Mouse (Mus musculus) fat pad, adult 2 months (tissue): Measurements from ENCODE around the gene Arl2bp.

Experiments used
- DNase-seq: peaks from one replicate; pipeline ENCODE4 v3.0.0-alpha.2; 2011; ENCODE audit warnings: low read depth, low spot score; ENCODE audit errors: extremely low read depth

Arl2bp gene

DNA sequence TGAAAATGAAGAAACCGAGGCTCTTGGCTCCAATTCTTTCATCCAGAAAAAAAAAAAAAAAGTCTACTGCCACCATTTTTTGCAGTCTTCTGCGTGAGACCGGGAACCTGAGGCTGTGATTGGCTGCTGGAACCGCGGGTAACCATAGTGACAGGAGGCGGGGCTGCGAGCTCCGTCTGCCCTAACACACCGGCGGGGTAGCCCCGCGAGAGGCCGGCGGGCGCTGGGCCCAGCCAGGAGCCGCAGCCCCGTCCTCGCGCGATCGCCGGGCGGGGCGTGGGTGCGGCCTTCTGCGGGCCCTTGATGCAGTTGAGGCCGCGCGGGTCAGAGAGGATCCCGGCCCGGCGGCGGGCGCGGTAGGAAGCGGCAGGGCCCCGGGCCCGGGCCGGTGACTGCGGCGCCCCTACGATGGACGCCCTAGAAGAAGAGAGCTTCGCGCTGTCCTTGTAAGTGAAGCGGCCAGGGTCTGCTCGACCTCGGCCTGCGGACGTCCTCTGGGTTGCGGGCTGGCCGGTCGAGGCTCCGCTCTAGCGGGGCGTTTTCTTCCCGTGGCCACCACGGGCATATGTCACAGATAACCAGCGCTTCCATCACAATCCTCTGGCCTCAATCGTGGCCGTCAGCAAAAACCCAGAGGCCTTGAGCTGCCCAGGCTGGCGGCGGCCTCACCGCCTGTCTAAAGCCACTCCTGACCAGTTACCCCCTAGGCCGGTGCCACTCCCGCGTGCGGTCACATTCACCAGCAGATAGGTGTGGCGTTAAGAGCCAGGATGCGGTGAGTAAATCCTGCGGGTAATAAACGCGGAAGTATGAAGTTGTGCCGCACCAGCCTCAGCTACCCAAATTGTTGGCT is at the start of gene Arl2bp:
Gene Arl2bp (plus strand): TSS at position 145 of the 853 bp plus-strand sequence.
- no peak for DNase-seq

DNA sequence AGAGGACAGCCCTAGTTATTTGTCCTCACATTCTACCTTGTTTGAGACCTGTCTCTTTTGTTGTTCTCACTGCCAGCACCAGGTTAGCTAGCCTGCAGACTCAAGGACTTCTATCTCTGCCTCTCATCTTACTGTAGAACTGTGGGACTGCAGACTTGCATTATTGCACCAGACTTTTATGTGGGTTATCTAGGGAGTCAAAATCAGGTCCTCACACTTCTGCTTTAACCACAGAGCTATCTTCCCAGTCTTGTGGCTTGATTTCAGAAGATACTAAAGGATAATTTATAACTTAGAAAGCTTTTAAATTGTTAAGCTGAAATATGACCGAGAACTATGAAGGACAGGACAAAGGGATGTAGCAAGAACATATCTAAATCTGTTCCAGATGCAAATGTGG is 41.5 kb upstream of the Arl2bp start:
- no peak for DNase-seq

DNA sequence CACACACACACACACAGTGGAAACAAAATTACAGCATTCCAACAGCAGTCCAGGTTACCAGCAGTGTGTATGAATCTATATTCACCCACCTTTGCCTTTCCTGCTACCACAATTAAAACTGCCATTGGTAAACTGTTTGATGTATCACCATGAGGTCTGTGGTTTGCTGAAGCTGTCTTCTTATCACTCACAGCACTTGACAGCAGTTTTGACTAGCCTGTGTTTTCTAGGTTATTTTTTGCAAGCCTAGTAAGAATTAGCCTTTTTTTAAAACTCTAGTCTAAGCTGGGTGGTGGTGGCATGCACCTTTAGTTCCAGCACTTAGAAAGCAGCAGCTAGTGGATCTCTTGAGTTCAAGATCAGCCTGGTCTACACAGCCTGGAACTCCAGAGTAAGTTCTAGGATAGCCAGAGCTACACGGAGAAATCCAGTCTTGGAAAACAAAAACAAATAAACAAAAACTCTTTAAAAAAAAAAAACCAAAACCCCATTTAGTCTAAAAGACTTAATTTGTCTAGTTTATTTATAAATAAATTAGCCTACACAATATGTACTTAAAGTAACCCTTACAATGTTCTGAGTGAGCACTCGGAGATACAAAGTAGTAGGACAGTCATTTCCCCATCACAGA is 32.7 kb upstream of the Arl2bp start:
- DNase-seq, result no peak

DNA sequence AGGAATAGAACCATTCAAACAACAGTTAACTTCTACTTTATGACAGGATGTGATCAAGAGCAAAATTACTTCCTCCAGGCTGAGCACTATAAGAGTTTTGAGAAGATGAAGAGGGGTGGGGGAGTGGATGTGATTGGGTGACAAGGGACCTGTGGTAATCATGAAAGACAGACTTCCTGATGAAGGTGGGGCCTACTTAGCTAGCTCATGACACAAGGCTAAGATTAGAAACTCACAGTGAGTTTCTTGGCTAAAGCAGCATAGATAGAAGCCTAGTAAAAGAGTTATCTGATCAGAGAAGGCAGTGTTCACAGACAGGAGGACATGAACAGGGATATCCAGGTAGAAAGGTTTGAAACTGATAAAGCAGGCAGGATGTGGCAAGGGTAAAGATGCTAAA is 32.2 kb upstream of the Arl2bp start:
- no peak for DNase-seq

DNA sequence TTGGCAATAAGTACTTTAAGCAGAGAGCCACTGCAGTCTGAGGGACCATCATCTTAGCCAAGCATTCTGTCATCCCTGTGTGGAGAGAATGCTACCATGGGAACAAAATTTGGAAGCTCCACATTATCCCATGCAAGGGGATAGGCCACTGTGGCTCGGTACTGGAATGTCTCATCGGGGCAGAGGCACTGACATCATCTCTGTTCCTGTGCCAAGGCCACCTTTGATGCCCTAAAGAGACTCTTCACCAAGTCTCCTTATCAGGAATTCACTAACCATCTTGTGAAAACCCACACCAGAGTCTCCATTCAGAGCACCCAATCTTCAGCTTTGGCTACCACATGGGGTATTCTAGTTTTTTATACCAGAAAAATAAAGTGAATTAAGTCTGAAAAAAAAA is 25.2 kb upstream of the Arl2bp start:
- no peak for DNase-seq

DNA sequence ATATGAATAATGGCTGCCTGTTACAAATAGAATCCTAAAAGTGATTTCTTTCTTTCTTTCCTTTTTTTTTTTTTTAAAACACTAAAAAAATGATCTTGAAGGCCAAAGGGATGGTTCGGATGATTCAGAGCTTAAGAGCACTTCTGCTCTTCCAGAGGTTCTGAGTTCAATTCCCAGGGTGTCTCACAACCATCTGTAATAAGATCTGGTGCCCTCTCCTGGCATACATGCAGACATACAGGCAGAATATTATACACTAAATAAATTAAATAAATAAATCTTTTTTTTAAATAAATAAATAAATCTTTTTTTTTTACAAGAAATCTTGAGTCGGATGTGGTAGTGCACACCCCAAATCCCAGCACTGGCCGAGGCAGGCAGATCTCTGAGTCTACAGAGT is 24.5 kb upstream of the Arl2bp start:
- no peak for DNase-seq

DNA sequence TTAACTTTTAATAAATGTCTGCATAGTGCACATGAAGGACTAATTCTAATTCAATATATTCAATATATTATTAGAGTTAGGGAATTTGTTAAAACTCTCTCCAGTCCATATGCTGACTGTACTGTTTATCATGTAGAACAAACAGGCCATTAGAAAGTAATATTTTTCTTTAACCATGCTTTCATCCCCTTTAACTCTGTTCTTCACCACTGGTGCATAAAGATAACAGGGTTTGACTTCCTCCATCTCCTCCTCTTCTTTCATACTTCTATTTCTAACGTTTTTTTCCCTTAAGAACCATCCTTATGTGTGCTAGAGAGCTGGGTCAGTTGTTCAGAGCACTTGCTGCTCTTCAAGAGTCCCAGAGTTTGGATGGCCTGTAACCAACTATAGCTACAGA is 21.2 kb upstream of the Arl2bp start:
- DNase-seq, result no peak

DNA sequence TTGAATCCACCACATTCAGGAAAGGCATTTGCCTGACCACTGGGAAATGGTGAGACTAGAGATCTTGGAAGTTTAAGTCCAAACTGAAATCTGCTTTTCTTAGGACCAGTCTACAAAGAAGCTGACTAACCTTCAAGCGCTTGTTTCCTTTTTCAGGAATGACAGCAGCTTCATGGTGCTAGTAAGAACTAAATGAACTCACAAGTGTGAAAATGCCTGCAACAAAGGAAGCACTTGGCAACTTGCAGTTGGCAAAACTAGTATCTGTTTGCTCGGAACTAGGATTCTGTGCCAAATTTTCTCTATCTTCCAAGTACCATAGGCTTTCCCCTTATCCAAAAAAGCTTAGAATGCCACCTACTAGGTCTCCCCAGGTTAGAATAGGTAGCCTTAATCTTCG is 20.2 kb upstream of the Arl2bp start:
- DNase-seq, result no peak

DNA sequence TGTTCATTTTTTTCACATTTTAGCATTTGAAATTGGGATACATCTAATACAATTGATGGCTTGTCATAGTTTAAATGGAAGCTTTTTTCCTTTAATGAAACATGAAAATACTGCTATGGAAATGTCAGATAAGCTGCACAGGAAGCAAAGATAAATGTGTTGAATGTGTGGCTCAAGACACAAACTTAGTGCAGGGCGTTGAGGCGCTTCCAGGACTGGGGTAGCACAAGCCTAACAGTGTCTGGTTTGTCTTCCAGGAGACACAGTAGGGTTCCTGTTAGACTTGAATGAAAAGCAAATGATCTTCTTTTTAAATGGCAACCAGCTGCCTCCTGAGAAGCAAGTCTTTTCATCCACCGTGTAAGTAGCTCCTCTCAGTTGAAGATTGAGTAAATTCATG is 16.9 kb upstream of the Arl2bp start:
- no peak for DNase-seq

DNA sequence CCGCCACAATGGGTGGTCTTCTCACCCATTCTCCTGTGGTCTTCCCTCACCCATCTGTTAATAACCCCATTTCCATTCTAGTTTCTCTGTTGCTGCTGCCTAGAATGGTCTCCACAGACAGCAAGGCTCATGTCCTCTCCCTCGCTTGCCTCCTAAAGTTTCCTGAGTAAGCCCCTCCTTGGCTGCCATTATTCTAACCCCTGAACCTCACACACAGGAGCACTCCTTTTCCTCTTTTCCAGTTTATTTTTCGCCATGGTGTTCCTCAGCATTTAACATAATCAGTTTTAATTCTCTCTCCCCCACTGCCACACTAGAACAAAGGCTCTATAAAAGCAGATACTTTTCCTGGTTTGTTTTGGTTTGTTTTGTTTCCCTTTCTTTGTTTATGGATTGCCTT is 13.4 kb upstream of the Arl2bp start:
- no peak for DNase-seq

DNA sequence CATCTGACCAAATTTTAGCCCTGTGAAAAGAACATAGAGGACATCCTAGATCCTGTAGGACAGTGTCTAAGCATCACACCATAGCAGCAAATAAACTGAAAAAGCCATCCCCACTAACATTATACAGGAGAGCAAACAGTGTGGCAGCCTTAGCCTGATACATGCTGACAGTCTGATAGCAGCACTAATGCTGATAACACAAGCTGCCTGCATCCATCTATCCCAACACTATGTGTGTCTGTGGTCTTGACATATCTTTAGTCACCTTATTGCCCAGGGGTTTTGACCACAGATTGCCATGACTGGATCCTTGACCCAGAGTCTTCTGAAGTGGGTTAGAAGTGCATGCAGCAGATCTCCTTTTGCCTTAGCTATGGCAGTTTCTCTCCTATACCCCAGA is 11.4 kb upstream of the Arl2bp start:
- DNase-seq, result no peak

DNA sequence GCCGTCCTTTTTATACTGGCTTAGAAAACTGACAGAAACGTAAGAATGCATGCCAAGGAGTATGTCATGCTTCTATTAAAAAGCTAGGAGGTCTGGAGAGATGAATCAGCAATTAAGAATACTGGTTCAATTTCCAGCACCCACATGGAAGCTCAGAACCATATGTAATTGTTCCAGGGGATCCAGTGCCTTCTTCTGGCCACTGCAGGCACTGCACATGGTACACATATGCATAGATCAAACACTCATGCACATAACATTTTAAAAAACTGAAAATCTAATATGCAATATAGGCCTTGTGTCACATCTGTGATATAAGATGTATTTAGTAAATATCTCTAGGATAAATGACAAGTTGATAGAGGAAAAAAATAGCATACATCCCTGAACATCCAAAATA is 8.4 kb upstream of the Arl2bp start:
- DNase-seq, result no peak

DNA sequence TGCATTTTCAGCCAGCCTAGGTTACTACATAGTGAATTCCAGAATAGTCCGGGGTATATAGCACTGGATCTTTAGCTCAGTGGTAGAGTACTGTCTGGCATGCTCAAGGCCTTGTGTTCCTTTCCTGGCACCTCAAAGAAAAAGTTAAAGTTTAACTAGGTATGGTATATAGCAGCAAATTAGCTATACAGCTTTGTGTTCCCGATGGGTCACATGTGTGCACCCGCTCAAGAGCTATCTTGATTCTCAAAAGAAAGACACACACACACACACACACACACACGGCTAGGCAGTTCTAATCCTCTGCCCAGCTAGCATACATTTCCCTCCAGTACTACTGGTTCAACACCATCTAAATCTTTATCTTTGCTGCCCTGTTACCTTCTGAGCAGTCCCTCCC is 6.0 kb upstream of the Arl2bp start:
- no peak for DNase-seq

DNA sequence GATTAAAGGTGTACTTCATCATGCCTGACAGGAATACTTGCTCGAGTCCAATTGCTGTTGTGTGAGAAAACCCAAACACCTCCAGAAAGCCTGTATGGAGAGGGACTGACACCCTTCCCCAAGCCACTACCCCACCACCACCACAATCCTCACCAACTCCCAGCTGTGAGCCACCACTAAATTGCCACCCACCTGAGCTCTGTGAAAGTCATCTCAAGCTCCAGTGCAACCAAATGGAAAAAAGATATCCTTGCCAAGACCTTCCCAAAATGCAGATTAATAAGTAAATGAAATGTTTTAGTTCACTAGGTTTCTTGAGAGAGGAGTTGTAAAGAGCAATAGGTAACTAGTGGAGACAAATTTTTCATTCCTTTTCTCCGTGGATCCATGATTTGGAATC is 1.7 kb upstream of the Arl2bp start:
- no peak for DNase-seq

DNA sequence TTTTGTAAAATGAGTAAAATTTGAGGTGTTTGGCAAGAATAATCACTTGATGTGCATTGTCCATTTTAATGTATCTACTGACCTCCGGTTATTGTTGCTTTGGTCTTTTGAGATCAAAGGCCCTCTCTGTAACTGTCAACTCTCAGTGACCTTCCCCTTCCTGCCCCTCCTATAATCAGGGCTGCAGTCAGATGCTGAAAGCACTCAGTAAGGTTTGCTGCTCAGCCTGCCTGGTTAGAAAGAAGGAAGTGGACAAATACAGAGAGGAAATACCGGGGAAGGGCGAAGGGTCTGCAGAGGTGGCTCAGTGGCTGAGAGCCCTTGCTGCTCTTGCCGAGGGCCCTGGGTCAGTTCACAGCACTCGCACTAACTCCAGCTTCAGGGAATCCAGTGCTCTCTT is 8.0 kb downstream of the Arl2bp start:
- DNase-seq, result no peak

DNA sequence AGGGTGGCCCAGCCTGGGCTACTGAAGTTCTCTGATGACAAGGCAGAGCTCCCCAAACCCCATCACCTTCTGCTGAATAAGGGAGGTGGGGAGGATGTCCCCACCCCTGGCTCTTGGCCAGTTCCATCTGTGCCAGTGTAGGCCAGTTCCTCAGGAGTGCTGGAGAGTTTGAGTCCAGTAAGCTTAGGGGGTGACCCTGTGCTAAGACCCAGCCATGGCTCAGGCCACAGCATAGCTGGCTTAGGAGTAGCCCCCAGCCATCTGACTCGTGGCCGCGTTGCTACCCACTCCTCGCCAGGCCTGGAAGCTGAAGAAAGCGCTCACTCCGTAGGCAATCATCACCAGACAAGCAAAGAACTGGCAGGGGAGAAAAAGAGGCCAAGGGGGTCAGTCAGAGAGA is 9.5 kb downstream of the Arl2bp start:
- DNase-seq, result no peak

DNA sequence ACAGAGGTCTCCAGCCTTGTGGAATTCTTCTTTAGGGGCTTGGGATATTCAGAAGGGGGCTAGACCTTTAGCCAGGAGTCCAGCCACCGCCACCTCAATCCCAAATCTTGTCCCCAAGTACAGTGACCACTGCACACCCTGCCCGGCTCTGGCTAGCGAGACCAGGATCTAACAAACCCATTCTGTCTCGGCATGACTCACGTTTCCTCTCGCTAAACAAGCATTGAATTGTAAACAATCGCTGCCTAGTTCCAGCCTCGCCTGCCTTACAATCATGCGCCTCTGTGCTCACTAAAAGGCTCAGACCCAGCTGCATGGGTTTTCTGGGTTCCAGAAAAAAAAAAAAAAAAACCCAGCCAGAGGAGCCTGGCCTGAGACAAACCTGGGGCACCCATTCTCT is 12.2 kb downstream of the Arl2bp start:
- no peak for DNase-seq

DNA sequence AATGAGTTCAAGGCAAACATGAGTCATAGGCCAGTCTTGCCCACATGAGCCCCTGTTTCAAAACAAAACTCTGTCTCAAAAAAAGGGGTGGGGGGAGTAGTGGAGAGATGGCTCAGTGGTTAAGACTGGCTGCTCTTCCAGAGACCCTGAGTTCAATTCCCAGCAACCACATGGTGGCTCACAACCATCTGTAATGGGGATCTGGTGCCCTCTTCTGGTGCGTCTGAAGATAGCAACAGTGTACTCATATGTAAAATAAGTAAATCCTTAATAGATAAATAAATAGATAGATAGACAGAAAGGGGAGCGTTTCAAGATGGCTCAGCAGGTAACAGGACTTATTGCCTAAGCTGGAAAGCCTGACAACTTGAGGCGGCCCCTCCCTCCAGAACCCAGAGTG is 14.0 kb downstream of the Arl2bp start:
- no peak for DNase-seq

DNA sequence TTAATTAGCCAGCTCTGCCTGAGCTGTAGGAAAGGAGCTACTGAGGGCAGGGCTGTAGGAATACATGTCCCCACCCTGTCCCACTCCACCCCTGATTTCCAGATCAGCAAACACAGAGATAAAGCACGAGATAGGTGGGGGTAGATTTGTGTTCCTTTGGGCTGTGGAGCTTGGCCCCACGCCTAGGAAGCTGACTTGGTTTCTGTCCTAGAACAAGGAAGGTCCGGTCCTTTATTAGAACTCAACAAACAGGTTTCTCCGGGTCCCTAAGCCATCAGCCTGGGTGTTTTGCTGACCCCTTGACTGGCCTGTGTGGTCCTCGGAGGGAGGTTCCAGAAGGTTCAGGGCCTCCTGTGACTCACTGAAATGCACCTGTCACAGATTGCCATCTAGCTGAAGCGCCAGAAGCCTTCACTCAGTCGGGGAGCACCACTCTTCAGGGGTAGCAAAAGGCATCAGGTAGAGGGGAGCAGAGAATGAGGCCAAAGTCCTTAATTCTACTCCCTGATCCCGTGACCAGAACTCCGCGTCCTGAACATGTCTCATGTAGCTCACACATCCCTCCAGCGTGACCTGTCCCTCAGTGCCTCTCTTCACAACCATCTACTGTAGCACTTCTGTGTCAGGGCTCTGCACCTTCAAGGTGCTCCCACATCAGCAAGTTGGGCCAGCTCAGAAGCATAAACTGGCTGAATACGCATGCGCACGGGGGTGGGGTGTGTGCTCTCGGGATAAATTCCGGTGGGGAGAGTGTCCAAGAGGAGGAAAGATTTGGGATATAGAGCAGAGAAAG is 16.5 kb downstream of the Arl2bp start:
- no peak for DNase-seq

DNA sequence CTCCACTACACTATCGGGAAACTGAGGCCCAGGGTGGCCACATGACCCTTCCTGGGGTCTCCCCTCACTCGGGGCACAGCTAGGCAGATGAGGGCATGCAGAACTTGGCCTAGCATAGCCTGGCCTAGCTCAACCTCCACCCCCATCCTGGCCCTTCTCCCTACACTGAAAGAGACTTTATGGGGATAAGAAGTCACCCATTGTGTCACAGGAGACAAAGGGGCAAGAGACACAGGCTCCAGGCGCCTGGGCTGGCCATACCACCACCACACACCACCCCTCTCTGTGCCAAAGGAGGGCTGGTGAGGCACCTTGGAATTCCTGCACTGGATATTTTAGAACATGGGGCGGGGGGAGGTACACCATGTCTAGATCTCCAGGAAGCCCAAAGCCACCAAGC is 17.9 kb downstream of the Arl2bp start:
- no peak for DNase-seq

DNA sequence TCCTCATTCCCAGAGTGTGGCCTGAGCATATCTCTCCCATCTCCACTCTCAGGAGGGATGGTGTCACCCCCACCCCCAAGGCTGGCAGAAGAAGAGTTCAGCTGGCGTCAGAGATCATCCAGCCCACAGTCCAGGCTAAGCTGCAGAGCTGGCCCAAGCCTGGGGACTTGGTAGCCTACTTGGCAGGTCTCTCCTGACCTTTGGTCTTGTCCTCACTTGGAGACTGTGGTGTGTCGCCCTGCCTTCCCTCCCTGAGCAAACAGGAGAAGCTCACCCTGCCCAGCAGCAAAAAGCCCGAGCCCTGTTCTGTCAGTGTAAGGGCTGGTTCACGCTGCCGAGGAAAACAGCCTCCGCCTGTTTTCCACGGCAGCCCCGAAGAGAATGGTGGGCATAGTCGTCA is 19.6 kb downstream of the Arl2bp start:
- DNase-seq, result no peak

DNA sequence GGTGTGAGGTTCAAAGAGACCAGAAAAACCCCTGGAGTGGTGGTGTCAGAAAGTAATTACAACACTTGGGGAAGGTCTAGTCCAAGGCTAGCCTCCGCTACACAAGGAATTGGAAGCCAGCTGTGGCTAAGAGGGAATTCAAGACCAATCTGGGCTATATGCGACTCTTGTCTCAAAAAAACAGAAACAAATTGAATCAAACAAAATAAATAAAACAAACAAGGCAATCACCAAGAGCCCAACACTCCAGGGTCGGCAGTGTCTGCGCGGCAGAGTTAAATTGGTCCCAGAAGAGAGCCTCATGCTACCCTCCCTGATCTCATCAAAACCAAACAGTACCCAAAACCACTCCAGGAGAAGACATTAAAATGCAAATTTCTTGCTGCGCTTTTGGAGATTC is 28.3 kb downstream of the Arl2bp start:
- DNase-seq, result no peak
